Mouse (Mus musculus) liver, embryonic 11.5 days (tissue): ENCODE data around the gene Spock1. TPM values are rescaled to one million over a fixed set of nuclear protein-coding genes. Genes with fewer than 3 reads are reported as not detected.
"Not testable (repeated sequence)": the region's sequence is repeated elsewhere in the genome, so short reads cannot be mapped to it uniquely, and the experiment has no call there.

Experiments
- ATAC-seq: fragments of 200-750 bp; cut with Nextera tagmentation; replicated peaks from 2 replicates; pipeline ENCODE4 v1.8.0; 2017; ENCODE audit warnings: moderate number of reproducible peaks, mild to moderate bottlenecking, moderate TSS enrichment, moderate library complexity; ENCODE audit not compliant: low FRiP score
- DNase-seq: peaks from one replicate; pipeline ENCODE4 v3.0.0-alpha.2; 2017; ENCODE audit warnings: low spot score
- H3K27ac ChIP-seq: fragments of 300-500 bp; sonication (generic); 2 replicates; pipeline ENCODE4 v1.5.1; 2014; ENCODE audit warnings: mild to moderate bottlenecking, low read depth, low read length, control low read depth
- H3K27me3 ChIP-seq: fragments of 300-500 bp; sonication (generic); replicated peaks from 2 replicates; pipeline ENCODE4 v1.6.1; 2014; ENCODE audit warnings: low read length, mixed read lengths; ENCODE audit not compliant: control insufficient read depth, insufficient read depth
- H3K36me3 ChIP-seq: fragments of 300-500 bp; sonication (generic); 2 replicates; pipeline ENCODE4 v1.6.1; 2014; ENCODE audit warnings: mild to moderate bottlenecking, low read length, moderate library complexity, mixed read lengths; ENCODE audit not compliant: control insufficient read depth, insufficient read depth
- H3K4me1 ChIP-seq: fragments of 300-500 bp; sonication (generic); replicated peaks from 2 replicates; pipeline ENCODE4 v1.6.1; 2014; ENCODE audit warnings: low read length, mixed read lengths; ENCODE audit not compliant: control insufficient read depth, insufficient read depth
- H3K4me2 ChIP-seq: fragments of 300-500 bp; sonication (generic); 2 replicates; pipeline ENCODE4 v1.6.1; 2014; ENCODE audit warnings: mild to moderate bottlenecking, control low read depth, moderate library complexity
- H3K4me3 ChIP-seq: fragments of 300-500 bp; sonication (generic); 2 replicates; pipeline ENCODE4 v1.5.1; 2014; ENCODE audit warnings: low read depth, low read length, control low read depth
- H3K9ac ChIP-seq: fragments of 300-500 bp; sonication (generic); 2 replicates; pipeline ENCODE4 v1.6.1; 2014; ENCODE audit warnings: low read depth, low read length, control low read depth
- H3K9me3 ChIP-seq: fragments of 300-500 bp; sonication (generic); 2 replicates; pipeline ENCODE4 v1.6.1; 2016; ENCODE audit warnings: low read length, inconsistent platforms, mixed read lengths; ENCODE audit not compliant: control insufficient read depth
- WGBS: fragments of 180-500 bp; shearing (Covaris S2); extraction: QIAGEN DNeasy Blood & Tissue Kit; methylation state at CpG from one replicate; pipeline ENCODE4 v1.1.7; 2014; 5-methylcytosine and 5-hydroxymethylcytosine counted together
- polyA plus RNA-seq: library from polyadenylated mRNA; unstranded; fragments of >200 nt; fragmentation: Nextera tagmentation; extraction: Ambion mirVana; gene quantifications from 2 replicates; pipeline ENCODE4 v1.2.1, GENCODE M21; 2014

The Spock1 gene
- polyA plus RNA-seq, 1 experiment from 2014 or later, result 1.2 TPM

GRCm38 (mm10) chr13:57589338-57589914 lies 318.7 kb downstream of the Spock1 start:
- peak; percentile 61 for ATAC-seq
- not testable (repeated sequence) for H3K9ac ChIP-seq, DNase-seq, H3K4me3 ChIP-seq, H3K9me3 ChIP-seq, H3K4me1 ChIP-seq, H3K36me3 ChIP-seq, H3K27me3 ChIP-seq, H3K27ac ChIP-seq, H3K4me2 ChIP-seq
- 81% methylated on average over 4 of the region's 4 CpGs for WGBS

- no peaks in the 10 kb centered on the region; the same call in 1 of the 2 replicates for H3K4me1 ChIP-seq
- ATAC-seq, result no peak
- no peak overlapping the region for H3K4me3 ChIP-seq
- 70% methylated on average over 10 of the region's 10 CpGs for WGBS
- no peaks in the 10 kb centered on the region for H3K9me3 ChIP-seq
- H3K9ac ChIP-seq, result no peak overlapping the region
- H3K4me2 ChIP-seq, result no peak overlapping the region
- H3K27ac ChIP-seq, result no peak overlapping the region
- H3K27me3 ChIP-seq, result no peaks in the 10 kb centered on the region
- no peaks in the 10 kb centered on the region for H3K36me3 ChIP-seq
- DNase-seq, result no peak
Measured at GRCm38 (mm10) chr13:57588558-57589273, 319.4 kb downstream of the Spock1 start.

DNA sequence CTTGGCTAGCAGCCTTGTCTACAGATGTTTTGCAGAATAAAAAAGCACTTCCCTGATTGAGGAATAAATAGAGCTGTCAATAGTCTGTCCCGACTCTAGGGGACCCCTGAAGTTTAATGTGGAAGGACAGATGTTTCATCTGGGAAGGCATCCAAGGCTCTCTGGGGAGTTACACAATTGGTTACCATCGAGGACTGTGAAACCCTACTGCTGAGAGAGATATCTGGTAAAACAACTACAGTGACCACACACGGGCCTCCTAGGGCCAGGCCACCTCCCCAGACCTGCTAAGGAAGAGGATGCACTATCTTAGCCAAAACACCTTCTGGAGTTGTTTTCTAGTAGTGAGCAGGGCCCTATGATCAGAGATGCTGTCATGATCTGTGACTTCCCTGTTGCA lies 323.0 kb downstream of the Spock1 start:
- DNase-seq, result no peak
- Histone ChIP-seq H3K36me3 (no peaks in the 10 kb centered on the region), H3K4me1 (no peaks in the 10 kb centered on the region; the same call in 1 of the 2 replicates), H3K27ac (no peak overlapping the region), H3K9ac (no peak overlapping the region), H3K4me3 (no peak overlapping the region), H3K9me3 (no peaks in the 10 kb centered on the region), H3K4me2 (no peak overlapping the region), H3K27me3 (no peaks in the 10 kb centered on the region)
- 42% methylated on average over 3 of the region's 3 CpGs for WGBS
- ATAC-seq, result no peak

DNA sequence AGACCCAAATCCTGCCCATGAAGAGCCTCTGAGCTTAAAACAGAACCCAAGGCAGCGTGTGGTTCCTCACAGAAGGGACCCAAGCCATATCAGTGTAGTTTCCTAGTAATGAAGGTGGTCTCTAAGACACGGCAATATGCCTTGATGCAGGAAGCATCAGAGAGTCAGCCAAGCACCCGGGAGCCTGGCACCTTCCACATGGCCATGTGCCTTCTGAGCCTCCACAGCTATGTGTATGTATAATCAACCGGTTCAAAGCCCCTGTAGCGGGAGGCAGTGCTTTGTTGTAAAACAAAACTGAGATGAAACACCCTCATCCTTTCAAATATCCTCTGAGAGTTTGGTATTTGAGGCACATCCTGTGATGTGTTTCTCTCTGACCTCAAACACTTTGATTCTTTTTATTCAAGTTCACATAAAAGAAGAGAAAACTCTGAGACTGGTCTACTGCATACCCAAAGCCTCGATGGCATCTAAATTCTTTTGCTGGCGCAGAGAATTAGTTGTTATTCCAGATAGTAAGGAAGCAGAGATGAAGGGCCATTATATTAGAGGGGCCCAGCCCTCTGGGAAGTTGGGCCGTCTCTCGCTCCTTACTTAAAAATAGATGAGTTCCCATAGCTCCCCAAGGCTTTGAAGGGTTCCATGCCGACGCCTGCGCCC lies 325.7 kb downstream of the Spock1 start:
- Histone ChIP-seq H3K27ac (no peak overlapping the region), H3K27me3 (no peaks in the 10 kb centered on the region), H3K4me1 (no peaks in the 10 kb centered on the region), H3K4me2 (no peak overlapping the region), H3K4me3 (no peak overlapping the region), H3K9me3 (no peaks in the 10 kb centered on the region), H3K9ac (no peak overlapping the region), H3K36me3 (no peaks in the 10 kb centered on the region)
- 83% methylated on average over 12 of the region's 12 CpGs for whole genome bisulfite sequencing
- ATAC-seq (no peak), DNase-seq (no peak)

- 71% methylated on average over 5 of the region's 5 CpGs for WGBS
- Histone ChIP-seq H3K36me3 (no peaks in the 10 kb centered on the region), H3K27ac (peak overlapping the region; percentile 58), H3K9ac (0 out of 2 replicates have a peak overlapping the region, but pooled peaks have one; percentile 22), H3K4me1 (no peaks in the 10 kb centered on the region), H3K9me3 (no peaks in the 10 kb centered on the region), H3K4me2 (peak overlapping the region; percentile 32; the same call in 1 of the 2 replicates), H3K27me3 (no peaks in the 10 kb centered on the region), H3K4me3 (no peak overlapping the region)
- peak; percentile 97 for ATAC-seq
- no peak for DNase-seq
Measured at GRCm38 (mm10) chr13:57577541-57578244, 330.4 kb downstream of the Spock1 start.

DNA sequence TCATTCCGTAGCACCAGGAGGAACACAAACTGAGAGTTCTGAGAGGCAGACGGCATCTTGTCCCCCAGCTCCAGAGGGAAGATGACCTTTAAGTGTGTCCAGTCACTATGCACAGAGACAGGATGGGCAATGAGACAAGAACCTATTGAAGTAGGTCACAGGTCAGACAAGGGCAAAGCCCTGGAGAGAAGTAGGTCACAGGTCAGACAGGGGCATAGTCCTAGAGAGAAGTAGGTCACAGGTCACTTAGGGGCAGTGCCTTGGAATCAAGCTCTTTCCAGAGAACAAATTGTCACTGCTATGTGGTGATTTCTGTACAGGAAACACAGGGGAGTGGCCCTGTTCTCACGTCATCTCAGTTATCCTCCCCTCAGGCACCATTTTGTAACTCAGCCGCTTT lies 334.6 kb downstream of the Spock1 start:
- Histone ChIP-seq H3K4me1 (no peaks in the 10 kb centered on the region), H3K36me3 (no peaks in the 10 kb centered on the region), H3K27ac (no peak overlapping the region), H3K27me3 (no peaks in the 10 kb centered on the region), H3K4me3 (no peak overlapping the region), H3K9ac (no peak overlapping the region), H3K4me2 (no peak overlapping the region), H3K9me3 (no peaks in the 10 kb centered on the region)
- no peak for ATAC-seq
- 73% methylated on average over 4 of the region's 4 CpGs for WGBS
- no peak for DNase-seq

DNA sequence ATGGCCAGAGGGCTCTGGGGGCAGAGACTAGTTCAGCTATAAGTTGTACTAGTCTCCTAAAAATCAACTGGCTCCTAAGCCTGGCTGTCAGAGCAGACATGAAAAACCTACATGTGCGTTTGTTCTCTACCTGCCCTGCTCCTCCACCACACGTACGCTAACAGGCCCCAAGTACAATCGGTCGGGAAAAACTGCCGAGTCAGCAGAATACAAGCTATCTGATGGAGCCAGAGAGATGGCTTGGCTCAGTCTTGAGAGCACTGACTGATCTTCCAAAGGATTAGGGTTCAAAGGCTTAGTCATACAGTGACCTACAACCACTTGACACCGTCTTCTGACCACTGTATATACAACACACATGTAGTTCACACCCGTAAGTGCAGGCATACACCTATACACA lies 339.7 kb downstream of the Spock1 start:
- Histone ChIP-seq H3K36me3 (no peaks in the 10 kb centered on the region), H3K9ac (no peak overlapping the region), H3K27ac (no peak overlapping the region), H3K4me2 (no peak overlapping the region), H3K4me1 (no peaks in the 10 kb centered on the region), H3K4me3 (no peak overlapping the region), H3K9me3 (no peaks in the 10 kb centered on the region), H3K27me3 (no peaks in the 10 kb centered on the region)
- ATAC-seq (no peak), DNase-seq (no peak)
- 83% methylated on average over 8 of the region's 8 CpGs for WGBS

DNA sequence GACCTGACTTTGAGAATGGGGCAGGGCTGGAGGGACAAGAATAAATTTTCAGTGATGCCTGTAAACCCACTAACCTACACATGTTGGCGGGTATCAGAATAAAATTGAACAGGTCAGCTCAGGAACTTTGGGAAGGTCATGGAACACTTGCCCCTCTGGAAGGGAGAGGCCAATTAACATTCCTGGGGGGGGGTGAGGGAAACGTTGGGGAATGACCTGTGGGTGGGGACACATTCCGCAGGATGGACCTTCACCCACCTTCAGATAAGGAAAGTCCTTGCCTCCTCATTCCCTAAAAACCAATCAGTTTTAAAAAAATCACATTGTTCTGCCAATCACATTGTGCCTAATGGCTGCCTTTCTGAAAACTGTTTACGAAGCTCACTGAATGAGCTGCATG lies 352.9 kb downstream of the Spock1 start:
- Histone ChIP-seq H3K9me3 (no peaks in the 10 kb centered on the region), H3K9ac (no peak overlapping the region), H3K4me3 (no peak overlapping the region), H3K4me1 (no peaks in the 10 kb centered on the region), H3K4me2 (no peak overlapping the region), H3K27me3 (no peaks in the 10 kb centered on the region), H3K36me3 (no peaks in the 10 kb centered on the region), H3K27ac (no peak overlapping the region)
- ATAC-seq, result no peak
- DNase-seq, result no peak
- 50% methylated on average over 4 of the region's 4 CpGs for WGBS
